Mouse (Mus musculus) gastrocnemius, postnatal 25 days (tissue): ENCODE measurements around the gene Katna1. TPM values are rescaled to one million over a fixed set of nuclear protein-coding genes. Genes with fewer than 3 reads are reported as not detected.
A peak's percentile ranks its signal among the peaks of the same experiment; 100 is the strongest.

Experiments
- DNase-seq: peaks from one replicate; pipeline ENCODE4 v3.0.0; 2022
- total RNA-seq, 2 experiments: library from RNA; stranded (reverse); gene quantifications; 1 replicate in 1 of 2; 2 replicates in 1 of 2; pipeline ENCODE4 v1.2.3; 2021

Katna1 gene
- total RNA-seq, 2 experiments from 2014 or later, result 9.7 to 10.7 TPM

DNA sequence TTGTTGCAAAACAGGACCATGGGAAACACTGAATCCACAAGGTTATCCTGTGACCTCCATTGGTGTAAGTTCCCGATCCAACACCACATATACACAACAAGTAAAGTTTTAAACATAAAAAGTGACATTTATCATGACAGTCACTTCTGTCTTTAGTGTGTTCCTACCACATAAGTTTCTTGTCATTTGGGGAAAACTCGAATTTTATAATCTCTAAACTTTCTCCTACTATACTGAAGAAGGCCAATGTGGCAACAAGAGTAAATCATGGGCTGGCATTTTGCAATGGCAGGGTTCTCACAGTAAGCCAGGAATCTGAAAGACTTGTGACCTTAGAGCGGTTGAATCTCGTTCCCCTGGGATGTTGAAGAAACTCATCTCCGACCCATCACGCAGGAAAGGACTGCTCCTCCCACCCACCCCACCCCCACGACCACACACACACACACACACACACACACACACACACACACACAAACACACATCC lies 54.0 kb downstream of the Katna1 start:
- no peak for DNase-seq

DNA sequence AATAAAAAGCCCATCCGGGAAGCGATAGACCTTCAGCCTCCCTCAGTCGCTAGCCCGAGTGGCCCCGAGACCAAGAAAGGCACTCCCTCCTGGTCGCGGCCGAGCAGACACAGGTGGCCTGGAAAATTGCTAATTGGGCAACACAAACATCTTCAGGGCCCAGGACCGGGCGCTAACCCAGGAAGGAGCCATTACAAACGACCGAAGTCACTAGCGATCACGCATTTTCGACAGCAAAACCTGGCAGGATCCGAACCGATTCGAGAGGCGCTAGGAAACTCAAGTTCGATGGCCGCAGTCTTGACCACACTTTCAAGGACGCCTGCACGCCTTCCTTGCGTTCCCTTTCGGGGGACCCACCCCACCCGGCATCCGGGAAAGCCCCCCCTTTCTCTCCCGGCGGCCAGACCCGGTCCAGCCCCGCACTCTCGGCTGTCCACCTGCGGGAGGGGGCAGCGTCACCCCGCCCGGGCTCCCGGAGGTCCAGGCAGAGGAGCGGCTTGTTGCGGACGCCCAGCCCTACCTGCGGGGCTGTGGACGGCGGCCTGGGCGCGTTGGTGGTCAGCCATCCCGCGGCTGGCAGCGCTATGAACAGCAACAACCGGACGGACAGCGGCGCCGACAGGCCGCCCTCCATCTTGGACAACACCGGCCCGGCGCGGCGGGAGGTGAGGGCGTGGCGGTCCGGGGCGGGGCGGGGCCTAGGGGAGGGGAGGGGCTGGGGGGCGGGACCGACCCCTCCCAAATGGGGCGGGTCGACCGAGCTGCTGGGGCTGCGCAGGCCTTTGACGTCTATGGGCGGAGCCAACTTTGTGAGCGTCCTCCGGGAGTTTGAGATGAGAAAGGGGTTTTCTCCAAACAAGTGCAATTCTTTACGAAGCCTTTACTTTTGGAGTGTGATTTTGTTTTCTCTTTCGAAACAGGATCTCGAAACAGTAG lies 54.7 kb downstream of the Katna1 start:
- peak; percentile 94 for DNase-seq

DNA sequence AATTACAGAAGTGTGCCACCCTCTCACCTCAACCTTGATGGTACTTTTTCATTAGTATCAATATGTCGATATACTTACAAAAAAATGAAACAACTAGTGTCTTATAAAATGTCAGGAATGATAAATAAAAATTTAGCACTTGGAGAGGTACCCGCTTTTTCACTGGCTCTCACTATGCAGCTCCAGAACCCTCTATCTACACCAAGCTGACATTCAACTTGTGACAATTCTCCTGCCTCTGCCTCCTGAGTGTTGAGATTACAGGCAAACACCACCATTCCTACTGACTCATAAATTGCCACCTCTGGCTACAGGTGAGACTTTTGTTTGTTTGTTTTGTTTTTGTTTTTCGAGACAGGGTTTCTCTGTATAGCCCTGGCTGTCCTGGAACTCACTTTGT lies 55.4 kb downstream of the Katna1 start:
- DNase-seq, result no peak

DNA sequence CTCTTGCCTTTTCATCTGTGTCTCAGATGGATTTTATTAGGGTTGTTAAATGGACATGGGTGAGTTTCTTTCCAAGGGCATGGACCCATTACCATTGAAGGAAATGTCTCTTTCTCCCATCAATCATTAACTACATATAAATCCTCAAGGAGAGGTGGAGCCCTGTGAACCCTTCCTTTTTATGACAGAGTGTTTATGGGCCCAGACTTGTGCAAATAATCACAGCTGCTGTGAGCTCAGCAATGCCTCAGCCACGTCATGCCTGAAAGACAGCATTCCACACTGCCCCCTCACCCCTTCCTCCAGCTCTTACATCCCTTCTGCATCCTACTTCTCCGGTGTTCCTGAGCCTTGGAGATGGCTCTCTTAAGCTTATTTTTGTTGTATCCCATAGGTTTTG lies 61.5 kb downstream of the Katna1 start:
- no peak for DNase-seq

DNA sequence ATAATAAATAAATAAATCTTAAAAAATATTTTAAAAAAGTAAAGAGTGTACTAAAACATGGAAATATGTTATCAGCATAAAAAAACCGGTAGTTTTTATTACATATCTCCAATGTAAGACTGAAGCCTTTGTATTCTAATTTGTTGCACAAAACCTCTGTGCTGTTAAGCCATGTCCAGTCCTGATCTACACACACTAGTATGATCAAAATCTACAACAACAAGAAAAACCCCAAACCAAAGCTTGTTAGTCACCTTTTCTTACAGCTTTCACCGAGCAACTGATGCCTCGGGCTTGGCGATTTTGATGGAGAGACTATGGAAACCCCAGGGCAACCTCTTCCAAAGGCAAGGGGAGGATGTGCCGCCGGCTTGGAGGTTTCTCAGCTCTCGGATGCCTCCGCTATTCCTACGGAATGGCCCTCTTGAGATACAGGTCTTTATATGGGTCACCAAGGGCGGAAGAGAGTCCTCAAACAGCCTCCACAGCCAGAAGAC lies 66.5 kb downstream of the Katna1 start:
- no peak for DNase-seq

DNA sequence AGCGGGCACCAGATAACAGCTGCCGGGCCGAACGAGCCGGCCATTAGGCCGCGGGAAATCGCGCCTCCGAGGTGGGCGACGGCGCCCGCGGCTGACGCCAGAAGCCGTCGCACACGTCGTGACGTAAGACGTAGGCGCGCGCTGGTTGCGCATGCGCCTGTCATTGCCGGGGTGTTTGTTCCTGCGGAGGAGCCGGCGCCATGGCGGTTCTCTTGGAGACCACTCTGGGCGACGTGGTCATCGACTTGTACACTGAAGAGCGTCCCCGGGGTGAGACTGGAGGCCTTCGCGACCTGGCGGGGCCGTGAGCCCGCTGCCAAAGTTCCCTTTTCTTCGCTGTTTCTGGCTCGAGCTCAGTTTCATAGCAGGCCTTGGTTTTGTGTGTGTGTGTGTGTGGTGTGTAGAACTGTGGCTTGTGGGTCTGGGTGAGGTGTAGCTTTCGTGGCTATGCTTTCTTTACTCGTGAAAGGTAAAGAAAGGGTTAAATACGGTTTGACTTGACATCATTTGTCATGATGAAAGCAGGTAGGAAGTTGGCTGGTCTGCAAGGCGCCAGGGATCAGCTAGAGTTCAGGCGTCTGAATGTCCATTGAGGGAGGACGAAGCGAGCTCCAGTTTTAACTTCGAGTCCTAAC lies 67.1 kb downstream of the Katna1 start, which contains the start of the genes Ginm1 and Ppil4:
Ginm1 (minus strand) TSS at position 74 of the 635 bp plus-strand sequence.
Ppil4 (plus strand) TSS at position 141 of the 635 bp plus-strand sequence.
- peak; percentile 86 for DNase-seq

DNA sequence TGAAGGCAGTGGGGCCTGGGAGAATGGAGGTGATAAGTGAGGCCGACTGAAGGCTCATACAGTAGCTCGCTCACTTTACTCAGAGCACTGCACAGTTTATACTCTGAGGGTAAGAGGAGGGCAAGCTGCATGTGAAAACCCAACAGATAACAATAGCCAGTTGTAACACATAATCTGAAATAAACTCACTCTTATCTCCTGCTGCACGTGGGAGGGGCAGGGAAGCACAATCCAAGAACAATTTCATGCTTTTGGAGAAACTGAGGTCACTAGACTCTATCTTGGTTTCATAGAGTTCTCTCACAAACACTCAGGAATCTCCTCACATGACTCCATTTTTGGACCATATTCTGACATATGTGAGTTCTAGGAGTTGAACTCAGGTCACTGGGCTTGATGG lies 75.5 kb downstream of the Katna1 start:
- DNase-seq, result no peak

DNA sequence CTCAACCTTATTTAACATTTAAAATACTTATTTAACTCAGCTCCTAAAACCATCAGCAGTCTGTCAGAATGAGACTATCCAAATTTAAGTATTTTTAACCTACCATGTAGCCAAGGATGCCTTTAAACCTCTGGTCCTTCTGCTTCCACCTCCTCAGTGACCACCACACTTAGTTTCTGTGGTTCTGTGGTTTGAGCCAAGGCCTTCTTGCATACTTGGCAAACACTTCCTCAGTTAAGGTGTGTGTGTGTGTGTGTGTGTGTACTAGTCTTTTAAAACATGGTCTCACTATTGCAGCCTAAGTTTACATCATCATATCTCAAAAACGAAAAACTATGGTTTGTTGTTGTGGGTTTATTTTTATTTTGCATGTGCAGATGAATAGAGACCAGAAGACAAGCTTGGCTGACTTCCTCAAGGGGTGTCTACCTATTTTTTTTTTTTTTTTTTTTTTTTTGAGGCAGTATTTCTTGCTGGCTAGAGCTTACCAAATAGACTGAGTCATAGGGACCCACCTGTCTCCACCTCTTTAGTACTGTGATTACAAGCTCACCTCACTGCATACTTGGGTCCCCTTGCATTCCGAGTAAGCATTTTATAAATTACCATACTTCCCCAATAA lies 76.8 kb downstream of the Katna1 start:
- DNase-seq, result no peak

DNA sequence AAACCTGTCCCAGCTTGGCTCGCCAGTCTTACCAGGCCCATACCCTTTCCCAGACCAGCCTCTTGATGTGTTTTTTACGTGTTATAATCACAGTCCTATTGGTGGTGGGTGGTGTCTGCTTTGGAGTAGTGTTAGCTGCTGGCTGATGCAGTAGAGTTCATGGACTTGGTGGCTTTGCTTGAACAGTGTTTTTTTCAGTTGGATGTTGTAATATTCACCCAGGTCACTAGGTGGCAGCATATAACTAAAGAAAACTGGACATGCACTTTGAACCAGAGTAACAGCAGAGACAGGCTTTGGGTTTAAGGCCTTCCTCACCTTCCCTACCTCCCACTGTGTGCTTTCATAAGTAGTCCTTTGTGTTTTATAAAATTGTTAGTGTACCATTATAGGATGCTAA lies 84.1 kb downstream of the Katna1 start:
- DNase-seq, result no peak

Other genes with a start within 250 kb of the Katna1 start
- gene Lrp11, start 136.2 kb upstream of the Katna1 start, total RNA-seq, result 1 to 10 TPM; 2.2 to 2.6 TPM
- gene Nup43, start 58.5 kb upstream of the Katna1 start, total RNA-seq, result 1 to 10 TPM; 4.9 to 5.1 TPM
- 100 to 1,000 TPM in 1 of 2 experiments, 10 to 100 TPM in 1; 97.2 to 102 TPM for gene Pcmt1, start 44.9 kb upstream of the Katna1 start, total RNA-seq
- 10 to 100 TPM in 1 of 2 experiments, 1 to 10 TPM in 1; 9.8 to 10.7 TPM for gene Lats1, start 44.8 kb upstream of the Katna1 start, total RNA-seq
- 10 to 100 TPM; 87.1 to 92.7 TPM for gene Ginm1, start 66.8 kb downstream of the Katna1 start, total RNA-seq
- 10 to 100 TPM; 10.2 to 10.5 TPM for gene Ppil4, start 66.9 kb downstream of the Katna1 start, total RNA-seq
- gene Zc3h12d, start 106.5 kb downstream of the Katna1 start, total RNA-seq, result under 1 TPM in 1 of 2 experiments, not detected in 1; 0.05 TPM
- gene Tab2, start 230.2 kb downstream of the Katna1 start, total RNA-seq, result 10 to 100 TPM; 55.3 to 68.8 TPM